ENCODE assay signal across 8 mouse cellular contexts in the genomic region with DNA sequence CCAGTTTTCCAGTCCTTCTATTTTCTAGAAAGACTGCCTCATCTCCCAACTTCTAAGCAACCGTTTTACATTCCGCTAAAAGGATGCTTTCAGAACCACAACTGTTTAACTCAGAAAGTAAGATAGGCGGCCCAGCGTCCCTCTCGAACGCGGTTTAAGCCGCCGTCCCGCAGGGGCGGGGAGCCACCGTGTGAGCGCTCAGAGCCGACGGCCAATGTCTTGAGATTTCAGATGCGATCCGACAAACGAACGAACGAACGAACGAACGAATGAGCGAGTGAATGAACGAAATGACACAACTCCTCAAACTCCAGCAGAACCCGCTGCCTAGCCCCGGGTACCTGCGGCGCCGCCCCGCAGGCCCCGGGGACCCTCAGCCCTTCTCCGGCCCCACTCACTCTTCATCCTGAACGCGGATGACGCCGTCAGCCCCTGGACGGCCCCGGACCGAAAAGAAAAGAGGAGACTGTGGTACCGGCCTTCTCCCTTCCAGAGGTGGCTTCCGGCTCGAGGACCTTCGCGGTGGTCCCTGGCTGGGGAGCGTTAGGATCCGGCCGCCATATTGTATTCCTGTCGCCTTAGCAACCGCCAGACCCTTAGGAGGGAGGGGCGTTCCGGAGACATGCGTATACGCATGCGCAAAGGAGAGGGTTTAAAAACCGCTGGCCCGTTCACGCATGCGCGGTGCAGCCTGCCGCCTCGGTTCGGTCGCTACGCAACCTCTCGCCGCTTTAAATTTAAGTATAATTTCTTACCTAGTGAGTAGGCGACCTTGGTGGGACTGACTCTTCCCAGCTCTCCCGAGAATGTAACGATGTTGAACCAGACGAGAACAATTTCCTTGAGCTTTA. TPM values are rescaled to one million over a fixed set of nuclear protein-coding genes. Genes with fewer than 3 reads are reported as not detected.
A peak's percentile ranks its signal among the peaks of the same experiment; 100 is the strongest.
DNase-seq lines count a peak whose midpoint lies in the region; ATAC-seq lines count a peak whose summit lies in the region.

A gene (minus strand): TSS at position 592 of the 851 bp plus-strand sequence.

- H3K27ac ChIP-seq in hindbrain, embryonic 14.5 days: peak within 1 kb of the TSS; percentile 69

- under 1% methylated on average over 71 of the region's 71 CpGs for WGBS in hindbrain, embryonic 14.5 days

- H3K4me1 ChIP-seq in hindbrain, embryonic 14.5 days (replicated peaks; ENCODE audit: control insufficient read depth, insufficient read depth, low read length): peaks cover 16% of the 10 kb centered on the region

- peaks cover 12% of the 10 kb centered on the region; the same call in 1 of the 2 replicates for H3K27me3 ChIP-seq in hindbrain, embryonic 14.5 days (ENCODE audit: control insufficient read depth, insufficient read depth, low read length)

- DNase-seq in NIH3T3 (ENCODE audit: low read depth): peak; percentile 96
- peak; percentile 98 to 99 for DNase-seq in cerebellum, postnatal 10 days
- DNase-seq in frontal cortex, postnatal 14 days (ENCODE audit: low spot score in 2 of 2): peak; percentile 93 to 98
- peak; percentile 99 for DNase-seq in hindbrain, embryonic 14.5 days (ENCODE audit: low spot score)
- peak; percentile 96 to 98 for DNase-seq in layer of hippocampus, postnatal 36 days
- peak; percentile 95 for DNase-seq in lung, postnatal 36 days
- DNase-seq in retina, postnatal 1 day: peak; percentile 96
- DNase-seq in urinary bladder, adult 18-20 months (ENCODE audit: low spot score in 2 of 2): peak; percentile 90 to 91

- ATAC-seq in hindbrain, embryonic 14.5 days (ENCODE audit: low FRiP score): peak; percentile 88

- H3K36me3 ChIP-seq in hindbrain, embryonic 14.5 days (replicated peaks; ENCODE audit: control insufficient read depth, insufficient read depth): no peaks in the 10 kb centered on the region

- peak within 1 kb of the TSS; percentile 65 for H3K4me3 ChIP-seq in hindbrain, embryonic 14.5 days (replicated peaks; ENCODE audit: low read length)

- H3K4me2 ChIP-seq in hindbrain, embryonic 14.5 days (replicated peaks): peak within 1 kb of the TSS; percentile 65

- H3K9me3 ChIP-seq in hindbrain, embryonic 14.5 days (ENCODE audit: control insufficient read depth, low read length): no peaks in the 10 kb centered on the region

- H3K9ac ChIP-seq in hindbrain, embryonic 14.5 days: peak within 1 kb of the TSS; percentile 60

RNA-seq across cellular contexts. Expression of the gene that starts here (rescaled TPM):
- polyA plus RNA-seq in hindbrain, embryonic 14.5 days (2014; fragmentation: Nextera tagmentation; extraction: Ambion mirVana): 14.3 and 17.5 TPM in 2 replicates
- 10 to 100 TPM; 11.8 TPM for total RNA-seq in layer of hippocampus, postnatal 36 days (2021)

Comparison
In these comparisons a context has a peak if more than half of its experiments do, and no peak if none do; other contexts are left out.
1. Peak in every context shown above with its lines: DNase-seq, ATAC-seq, H3K4me3 ChIP-seq and H3K27ac ChIP-seq.